Mouse (Mus musculus): ENCODE measurements around the gene 3110009E18Rik.

DNA sequence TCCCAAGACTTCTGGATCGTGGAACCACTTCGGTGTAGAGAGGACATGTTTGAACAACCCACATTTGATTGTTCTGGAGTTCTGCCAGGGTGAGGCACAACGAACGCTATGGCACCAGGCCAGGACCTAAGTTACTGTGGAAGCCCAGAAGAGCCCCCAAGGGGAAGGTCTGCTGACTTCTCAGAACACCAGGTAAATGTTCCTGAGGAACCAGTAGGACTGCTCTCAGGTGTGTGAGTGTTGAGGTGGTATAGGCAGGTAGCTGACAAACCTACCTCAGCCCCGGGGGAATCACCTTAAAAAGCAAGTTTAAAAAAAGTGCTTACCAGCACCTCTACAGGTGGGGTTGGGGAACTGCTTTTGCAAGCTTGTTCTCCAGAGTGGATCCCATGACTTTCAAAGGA lies 15.4 kb upstream of the 3110009E18Rik start:
- TF ChIP-seq CTCF (IDR thresholded peaks at IDR 0.05): peak; percentile 51
- TF ChIP-seq EP300 (IDR thresholded peaks at IDR 0.05): peak; percentile 60; the same call in 1 of the 2 replicates

Data from lung, postnatal 0 days (tissue).